Mouse (Mus musculus): ENCODE measurements around the gene Car9.

Car9 gene

GRCm38 (mm10) chr4:43496587-43496986, 10.2 kb upstream of the Car9 start:
- no peak for DNase-seq

- no peak for DNase-seq
These were observed 9.4 kb upstream of the Car9 start for GRCm38 (mm10) chr4:43497405-43497804.

DNA sequence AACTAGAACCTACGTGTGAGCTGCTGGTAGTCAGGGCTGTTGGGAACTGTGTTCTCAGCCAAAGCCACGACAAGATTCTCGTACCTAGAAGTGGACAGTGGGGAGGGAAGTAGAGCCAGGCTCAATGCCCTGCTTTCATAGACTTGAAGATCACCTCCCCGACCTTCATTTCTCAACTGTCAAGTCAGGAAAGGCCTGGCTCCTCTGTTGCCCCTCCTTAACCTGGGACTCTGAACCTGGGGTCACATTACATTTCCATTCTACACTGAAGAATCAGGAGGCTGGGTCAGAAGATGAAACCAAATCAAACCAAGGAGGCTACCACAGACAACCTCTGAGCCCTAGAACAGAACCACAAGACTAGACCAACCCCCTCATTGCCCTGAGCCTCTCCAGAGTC, 8.8 kb upstream of the Car9 start:
- DNase-seq: no peak

DNA sequence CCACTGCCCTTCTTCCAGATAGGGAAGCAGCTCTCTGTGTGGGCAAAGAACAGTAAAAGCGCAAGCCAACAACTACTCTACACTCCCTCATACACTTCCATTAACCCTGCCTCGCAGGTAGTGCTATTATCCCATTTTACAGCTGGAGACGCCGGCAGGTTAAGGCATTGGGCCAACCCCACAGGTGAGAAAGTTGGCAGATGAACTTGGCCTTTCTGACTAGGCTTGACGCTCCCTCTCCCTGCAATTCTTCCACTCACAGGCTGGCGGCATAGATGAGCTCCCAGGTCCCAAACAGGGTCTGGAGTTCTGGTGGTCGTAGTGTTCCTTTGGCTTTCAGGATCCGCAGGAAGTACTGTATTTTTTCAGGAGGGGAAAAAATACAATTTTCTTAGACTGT, 7.8 kb upstream of the Car9 start:
- DNase-seq: no peak

DNA sequence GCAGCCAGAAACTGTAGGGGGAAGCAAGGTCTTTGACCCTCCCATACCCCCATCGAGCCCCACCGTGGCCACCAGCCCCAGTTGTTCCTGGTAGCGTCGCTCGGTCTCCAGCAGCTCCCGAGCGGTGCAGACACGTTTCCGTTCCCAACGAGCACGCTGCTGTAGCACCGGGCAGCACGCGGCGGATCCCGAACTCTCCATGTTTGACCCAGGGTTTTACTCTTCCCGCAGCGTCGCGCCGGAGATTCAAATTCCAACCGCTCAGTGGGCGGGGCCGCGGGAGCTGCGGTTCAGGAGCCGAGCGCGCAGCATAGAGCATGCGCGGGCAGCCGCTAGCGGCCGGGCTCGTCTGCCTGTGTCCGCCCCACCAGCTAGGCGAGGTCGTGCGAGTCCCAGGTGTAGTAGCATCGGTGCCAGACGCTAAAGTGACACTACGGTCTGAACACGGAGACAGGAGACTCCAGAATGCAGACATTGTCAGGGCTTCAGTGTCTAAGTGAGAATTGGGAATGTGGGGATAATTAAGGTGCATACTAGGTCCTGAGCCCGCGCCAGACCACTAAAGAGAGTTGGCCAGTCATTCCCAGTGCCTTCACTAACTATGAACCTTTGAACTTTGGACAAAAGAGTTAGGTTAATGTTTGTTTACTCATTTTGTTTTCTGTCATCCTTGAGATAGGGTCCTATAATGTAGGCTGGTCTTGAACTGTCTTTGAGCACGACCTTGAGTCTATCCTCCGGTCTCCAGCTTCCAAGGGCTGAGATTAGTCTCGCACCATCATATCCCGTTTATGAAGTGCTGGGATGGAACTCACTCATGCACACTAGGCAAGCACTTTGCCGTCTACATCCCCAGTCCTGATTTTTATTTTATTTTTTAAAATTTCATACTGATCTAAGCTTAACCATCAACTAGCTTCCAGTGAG, 7.1 kb upstream of the Car9 start, which contains the start of gene Arhgef39:
Arhgef39 (minus strand) TSS at position 289 of the 927 bp plus-strand sequence.
- DNase-seq: peak; percentile 83

DNA sequence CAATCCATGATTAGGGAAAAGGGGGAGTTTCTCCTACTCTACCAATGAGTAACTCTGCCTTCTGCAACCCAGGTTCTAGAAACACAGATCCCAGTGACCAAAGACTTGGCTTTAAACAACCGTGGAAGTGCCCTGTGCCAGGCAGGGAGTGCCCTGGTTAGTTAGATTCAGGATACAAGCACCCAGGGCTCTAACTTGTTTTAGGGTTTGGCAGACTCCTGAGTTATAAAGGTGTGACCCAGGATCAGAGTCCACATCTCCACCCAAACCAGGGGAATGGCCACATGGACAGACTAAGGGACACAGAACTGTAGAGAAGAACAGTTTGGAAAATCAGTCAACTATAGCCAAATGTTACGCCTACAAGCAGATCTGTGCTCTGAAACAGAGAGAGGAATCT, 3.7 kb upstream of the Car9 start:
- no peak for DNase-seq

GRCm38 (mm10) chr4:43503506-43503905, 3.3 kb upstream of the Car9 start:
- no peak for DNase-seq

DNA sequence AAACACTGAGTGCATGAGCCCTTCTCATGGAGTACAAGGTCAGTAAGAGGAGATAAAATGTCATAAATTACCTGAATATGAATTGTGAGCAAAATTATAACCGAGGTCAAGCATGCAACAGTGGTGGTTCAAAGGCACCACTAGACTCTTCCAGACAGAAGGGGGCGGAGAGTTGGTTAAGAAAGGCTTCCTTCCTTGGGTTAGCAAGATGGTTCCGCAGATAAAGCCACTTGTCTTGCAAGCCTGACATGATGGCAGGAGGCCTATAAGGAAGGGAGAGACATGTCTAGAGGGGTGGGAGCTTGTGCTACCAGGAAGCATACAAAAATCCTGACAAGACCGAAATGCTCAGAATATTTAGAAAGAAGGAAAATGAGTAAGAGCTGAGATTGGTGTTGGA, 2.5 kb upstream of the Car9 start:
- DNase-seq: no peak

DNA sequence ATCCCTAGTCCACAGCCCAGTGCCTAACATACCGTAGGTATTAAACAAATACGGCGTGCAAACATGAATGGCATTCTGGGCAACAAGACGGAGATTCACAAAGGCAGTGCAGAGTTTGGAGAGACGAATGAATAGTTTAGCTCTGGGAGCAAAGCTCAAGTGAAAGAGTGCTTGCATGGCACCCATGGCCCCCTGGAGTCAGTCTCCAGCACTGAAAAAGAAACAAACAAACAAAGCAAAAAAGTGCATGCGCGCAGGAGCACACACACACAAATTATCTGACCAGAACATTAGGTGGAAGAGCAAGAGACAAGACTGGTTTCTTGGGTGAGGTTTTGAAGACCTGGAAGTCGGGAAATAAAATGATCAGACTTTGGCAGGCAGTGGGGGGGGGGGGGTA, 692 bp upstream of the Car9 start:
- no peak for DNase-seq

- DNase-seq: peak; percentile 42
These were observed 1.3 kb downstream of the Car9 start for GRCm38 (mm10) chr4:43507938-43508665.

- DNase-seq: peak; percentile 54
These were observed 1.9 kb downstream of the Car9 start for GRCm38 (mm10) chr4:43508666-43508997.

GRCm38 (mm10) chr4:43509109-43509508, 2.3 kb downstream of the Car9 start:
- DNase-seq: no peak

GRCm38 (mm10) chr4:43511675-43512454, 5.1 kb downstream of the Car9 start:
- DNase-seq: no peak

DNA sequence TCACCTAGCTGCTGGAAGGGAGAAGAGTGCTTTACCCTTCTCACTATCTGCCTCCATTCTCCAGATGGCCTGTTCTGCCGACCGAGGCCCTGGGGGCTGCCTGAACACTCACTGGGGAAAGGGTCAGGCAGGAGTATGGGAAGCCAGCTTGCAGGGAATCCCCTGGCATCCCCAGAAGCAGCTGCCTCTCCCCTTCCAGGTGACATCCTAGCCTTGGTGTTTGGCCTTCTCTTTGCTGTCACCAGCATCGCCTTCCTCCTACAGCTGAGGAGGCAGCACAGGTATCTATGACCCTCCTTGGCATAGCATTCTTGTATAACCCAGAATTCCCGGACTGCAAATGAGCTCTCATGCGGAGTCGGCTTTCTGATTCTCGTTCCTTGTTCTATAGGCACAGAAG, 5.9 kb downstream of the Car9 start:
- no peak for DNase-seq

DNA sequence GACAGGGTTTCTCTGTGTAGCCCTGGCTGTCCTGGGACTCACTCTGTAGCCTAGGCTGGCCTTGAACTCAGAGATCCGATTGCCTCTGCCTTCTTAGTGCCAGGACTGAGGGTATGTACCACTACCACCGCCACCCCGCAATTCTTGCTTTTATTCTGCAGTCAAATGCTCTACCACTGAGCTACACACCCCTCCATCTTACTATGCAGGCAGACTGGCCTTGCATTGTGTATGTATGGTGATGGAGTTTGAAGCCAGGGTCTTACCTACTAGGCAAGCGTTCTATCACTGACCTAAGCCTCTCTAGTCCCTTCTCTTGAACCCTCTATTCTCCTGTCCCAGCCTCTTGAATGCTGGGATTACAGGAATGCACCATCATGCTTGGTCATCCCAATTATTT, 6.5 kb downstream of the Car9 start:
- DNase-seq: no peak

- no peak for DNase-seq
These were observed 7.0 kb downstream of the Car9 start for GRCm38 (mm10) chr4:43513791-43514190.

DNA sequence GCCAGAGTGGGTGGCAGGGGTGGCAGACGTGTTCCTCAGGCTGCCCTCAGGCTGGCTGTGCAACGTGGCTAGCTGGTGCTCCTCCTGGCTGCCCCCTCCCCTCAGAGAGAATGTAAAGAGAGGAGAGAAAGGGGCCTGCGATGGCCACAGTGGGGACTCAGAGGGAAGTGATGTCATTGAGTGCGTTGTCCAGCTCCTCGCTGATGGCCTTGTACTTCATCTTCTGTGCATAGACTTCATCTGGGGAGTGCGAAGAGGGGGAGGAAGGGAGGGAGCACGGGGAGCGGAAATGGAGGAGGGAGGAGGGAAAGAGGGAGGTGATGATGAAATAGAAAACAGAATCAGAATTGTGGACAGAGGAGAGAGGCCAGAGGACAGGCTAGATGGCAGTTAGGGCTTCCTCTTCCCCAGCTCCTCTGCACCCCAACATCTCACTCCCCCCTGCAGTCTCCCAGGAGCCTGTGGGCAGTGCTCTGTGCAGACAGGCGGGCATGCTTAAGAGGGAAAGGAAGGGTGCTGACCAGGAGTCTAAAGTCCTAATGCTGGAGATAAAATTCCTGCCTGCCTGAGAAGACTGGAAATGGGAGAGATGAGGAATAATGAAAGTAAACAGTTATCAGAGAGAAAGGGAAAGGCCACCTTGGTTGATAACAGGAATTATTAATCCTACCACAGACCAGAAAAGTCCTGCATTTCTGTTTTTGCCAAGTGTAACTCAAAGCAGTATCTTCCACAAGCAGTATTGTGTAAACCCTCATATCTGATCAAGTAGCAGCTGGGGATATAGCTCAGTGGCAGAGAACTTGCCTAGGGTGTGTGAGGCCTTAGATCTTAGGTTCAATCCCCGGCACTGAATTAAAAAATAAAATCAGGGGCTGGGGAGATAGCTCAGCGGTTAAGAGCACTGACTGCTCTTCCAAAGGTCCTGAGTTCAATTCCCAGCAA, 9.3 kb downstream of the Car9 start:
- no peak for DNase-seq

GRCm38 (mm10) chr4:43519551-43519950, 12.8 kb downstream of the Car9 start:
- DNase-seq: no peak

GRCm38 (mm10) chr4:43519956-43520355, 13.2 kb downstream of the Car9 start:
- peak; percentile 83 for DNase-seq

GRCm38 (mm10) chr4:43527880-43528279, 21.1 kb downstream of the Car9 start:
- no peak for DNase-seq

GRCm38 (mm10) chr4:43528487-43528886, 21.7 kb downstream of the Car9 start:
- DNase-seq: no peak

DNA sequence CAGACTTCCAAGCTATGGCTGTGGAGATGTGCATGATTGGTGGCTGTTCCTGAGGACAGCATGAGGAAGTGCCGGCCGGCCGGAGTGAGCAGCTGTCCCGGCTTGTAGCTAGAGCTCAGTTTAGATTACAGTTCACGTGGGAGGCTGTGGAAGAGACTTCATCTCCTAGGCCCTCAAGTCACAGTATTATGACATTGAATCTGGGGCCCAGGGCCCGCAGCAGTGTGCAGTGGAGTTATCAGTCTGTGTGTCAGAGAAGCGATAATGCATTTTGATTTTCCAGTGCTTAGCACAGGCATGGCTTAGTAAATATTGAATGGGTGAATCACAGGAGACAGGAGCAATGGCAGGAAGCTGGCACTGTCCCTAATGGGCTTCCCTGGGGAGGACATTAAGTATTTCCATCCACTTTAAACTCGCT, 23.3 kb downstream of the Car9 start:
- no peak for DNase-seq
